Mouse (Mus musculus): ENCODE measurements at regions not wholly inside any gene's neighbourhood (a gene's known extent, or its start where the extent isn't known, plus 50 kb on each side); places are given as distances from the start of the nearest gene placed in this dataset.

GRCm38 (mm10) chr3:105380818-105381217 lies 71.3 kb upstream of the Kcnd3 start:
- Histone ChIP-seq H3K4me1 (replicated peaks; ENCODE audit: control insufficient read depth, insufficient read depth, low read length) (no peaks in the 10 kb centered on the region; the same call in 1 of the 2 replicates), H3K4me2 (ENCODE audit: low read length) (no peak overlapping the region), H3K9ac (replicated peaks; ENCODE audit: low read depth, low read length) (no peak overlapping the region), H3K9me3 (ENCODE audit: control insufficient read depth, low read length) (no peaks in the 10 kb centered on the region), H3K27ac (ENCODE audit: low read length) (no peak overlapping the region), H3K4me3 (replicated peaks; ENCODE audit: low read length) (no peak overlapping the region), H3K27me3 (replicated peaks; ENCODE audit: control insufficient read depth, insufficient read depth, low read length) (no peaks in the 10 kb centered on the region), H3K36me3 (ENCODE audit: control insufficient read depth, insufficient read depth) (no peaks in the 10 kb centered on the region)
- 65% methylated on average over 4 of the region's 4 CpGs for WGBS
- peak; percentile 87 for ATAC-seq

- Histone ChIP-seq H3K9me3 (ENCODE audit: control insufficient read depth, low read length) (no peaks in the 10 kb centered on the region), H3K27me3 (replicated peaks; ENCODE audit: control insufficient read depth, insufficient read depth, low read length) (no peaks in the 10 kb centered on the region), H3K4me2 (ENCODE audit: low read length) (no peak overlapping the region), H3K4me3 (replicated peaks; ENCODE audit: low read length) (no peak overlapping the region), H3K36me3 (ENCODE audit: control insufficient read depth, insufficient read depth) (no peaks in the 10 kb centered on the region), H3K4me1 (replicated peaks; ENCODE audit: control insufficient read depth, insufficient read depth, low read length) (no peaks in the 10 kb centered on the region; the same call in 1 of the 2 replicates), H3K27ac (ENCODE audit: low read length) (no peak overlapping the region), H3K9ac (replicated peaks; ENCODE audit: low read depth, low read length) (no peak overlapping the region)
- WGBS = 21% methylated on average over 8 of the region's 8 CpGs
- peak; percentile 18; the same call in 1 of the 2 replicates for ATAC-seq
Observed at GRCm38 (mm10) chr3:105392611-105393514, 59.3 kb upstream of the Kcnd3 start.
